Mouse (Mus musculus) midbrain, postnatal 0 days (tissue): Measurements from ENCODE around the gene Sgo2a. TPM values are rescaled to one million over a fixed set of nuclear protein-coding genes. Genes with fewer than 3 reads are reported as not detected.
"Not testable (repeated sequence)": the region's sequence is repeated elsewhere in the genome, so short reads cannot be mapped to it uniquely, and the experiment has no call there.

Source experiments
- ATAC-seq: fragments of 200-750 bp; cut with Nextera tagmentation; 2 replicates; pipeline ENCODE4 v1.8.0; 2017; ENCODE audit warnings: moderate number of reproducible peaks, mild to moderate bottlenecking, moderate TSS enrichment, moderate library complexity; ENCODE audit not compliant: low FRiP score
- DNase-seq: peaks from one replicate; pipeline ENCODE4 v3.0.0-alpha.2; 2015; ENCODE audit warnings: low spot score
- H3K27ac ChIP-seq: fragments of 300-500 bp; sonication (generic); 2 replicates; pipeline ENCODE4 v1.5.1; 2014; ENCODE audit warnings: low read depth, mild to moderate bottlenecking, low read length, mixed read lengths
- H3K27me3 ChIP-seq: fragments of 300-500 bp; sonication (generic); 2 replicates; pipeline ENCODE4 v1.6.1; 2014; ENCODE audit warnings: low read length, control low read depth, mixed read lengths; ENCODE audit not compliant: insufficient read depth
- H3K36me3 ChIP-seq: fragments of 300-500 bp; sonication (generic); 2 replicates; pipeline ENCODE4 v1.6.1; 2014; ENCODE audit warnings: low read length, control low read depth, mixed read lengths; ENCODE audit not compliant: insufficient read depth
- H3K4me1 ChIP-seq: fragments of 300-500 bp; sonication (generic); 2 replicates; pipeline ENCODE4 v1.6.1; 2014; ENCODE audit warnings: mild to moderate bottlenecking, control low read depth, antibody characterized with exemption, low read length, mixed read lengths; ENCODE audit not compliant: insufficient read depth
- H3K4me2 ChIP-seq: fragments of 300-500 bp; sonication (generic); 2 replicates; pipeline ENCODE4 v1.6.1; 2014; ENCODE audit warnings: low read depth, mild to moderate bottlenecking, low read length, mixed read lengths; ENCODE audit not compliant: poor library complexity, severe bottlenecking
- H3K4me3 ChIP-seq: fragments of 300-500 bp; sonication (generic); 2 replicates; pipeline ENCODE4 v1.5.1; 2014; ENCODE audit warnings: low read depth, mild to moderate bottlenecking, low read length, moderate library complexity
- H3K9ac ChIP-seq: fragments of 300-500 bp; sonication (generic); replicated peaks from 2 replicates; pipeline ENCODE4 v1.6.1; 2014; ENCODE audit warnings: mild to moderate bottlenecking, low read length, moderate library complexity, mixed read lengths; ENCODE audit not compliant: poor library complexity, severe bottlenecking
- H3K9me3 ChIP-seq: fragments of 300-500 bp; sonication (generic); 2 replicates; pipeline ENCODE4 v1.6.1; 2016; ENCODE audit warnings: low read length, control low read depth
- CTCF ChIP-seq: IDR thresholded peaks from 2 replicates; pipeline ENCODE4 v1.5.1; 2016; ENCODE audit warnings: antibody characterized with exemption, mild to moderate bottlenecking
- WGBS: fragments of 180-500 bp; shearing (Covaris S2); extraction: QIAGEN DNeasy Blood & Tissue Kit; methylation state at CpG from one replicate; pipeline ENCODE4 v1.1.7; 2014; 5-methylcytosine and 5-hydroxymethylcytosine counted together
- polyA plus RNA-seq: library from polyadenylated mRNA; unstranded; fragments of >200 nt; fragmentation: Nextera tagmentation; extraction: Ambion mirVana; gene quantifications from 2 replicates; pipeline ENCODE4 v1.2.1, GENCODE M21; 2015
- total RNA-seq: library from RNA; depleted of rRNA; stranded (reverse); fragments of >200 nt; gene quantifications from 2 replicates; pipeline ENCODE4 v1.2.3, GENCODE M21; 2014

Gene Sgo2a
- total and polyA plus RNA-seq, 2 experiments from 2014 or later, result 1.4 to 3.1 TPM

- Histone ChIP-seq H3K4me1 (no peaks in the 10 kb centered on the region), H3K9me3 (no peaks in the 10 kb centered on the region), H3K9ac (no peak overlapping the region), H3K4me2 (no peak overlapping the region), H3K36me3 (no peaks in the 10 kb centered on the region), H3K4me3 (no peak overlapping the region), H3K27ac (no peak overlapping the region), H3K27me3 (no peaks in the 10 kb centered on the region)
- DNase-seq (no peak), ATAC-seq (no peak)
- no peak for TF ChIP-seq CTCF
- 83% methylated on average over 7 of the region's 7 CpGs for WGBS
Measured at GRCm38 (mm10) chr1:58027707-58028106, 31.9 kb downstream of the Sgo2a start.

- Histone ChIP-seq H3K4me3 (0 out of 2 replicates have a peak within 1 kb of the TSS, but pooled peaks have one; percentile 10), H3K4me1 (no peaks in the 10 kb centered on the region), H3K9ac (no peak within 1 kb of the TSS), H3K27ac (0 out of 2 replicates have a peak within 1 kb of the TSS, but pooled peaks have one; percentile 18), H3K36me3 (no peaks in the 10 kb centered on the region), H3K4me2 (peak within 1 kb of the TSS; percentile 21; the same call in 1 of the 2 replicates), H3K27me3 (no peaks in the 10 kb centered on the region), H3K9me3 (no peaks in the 10 kb centered on the region)
- TF ChIP-seq CTCF, result no peak
- ATAC-seq, result 0 out of 2 replicates have a peak, but pooled peaks have one; percentile 44
- peak; percentile 76 for DNase-seq
- WGBS, result 22% methylated on average over 12 of the region's 12 CpGs
Measured at GRCm38 (mm10) chr1:58029636-58030117, 33.9 kb downstream of the Sgo2a start, which contains the start of gene Aox1. Aox1 (plus strand) TSS chr1:58029931.

GRCm38 (mm10) chr1:58030156-58030871 lies 34.5 kb downstream of the Sgo2a start:
- H3K27ac ChIP-seq, result 0 out of 2 replicates have a peak overlapping the region, but pooled peaks have one; percentile 18
- no peaks in the 10 kb centered on the region for H3K27me3 ChIP-seq
- 0 out of 2 replicates have a peak overlapping the region, but pooled peaks have one; percentile 10 for H3K4me3 ChIP-seq
- DNase-seq, result peak; percentile 91
- TF ChIP-seq CTCF, result no peak
- no peaks in the 10 kb centered on the region for H3K36me3 ChIP-seq
- H3K9me3 ChIP-seq, result no peaks in the 10 kb centered on the region
- 35% methylated on average over 13 of the region's 13 CpGs for WGBS
- peak; percentile 74 for ATAC-seq
- H3K9ac ChIP-seq, result no peak overlapping the region
- peak overlapping the region; percentile 21; the same call in 1 of the 2 replicates for H3K4me2 ChIP-seq
- no peaks in the 10 kb centered on the region for H3K4me1 ChIP-seq

GRCm38 (mm10) chr1:58031160-58031769 lies 35.5 kb downstream of the Sgo2a start:
- no peak overlapping the region for H3K4me2 ChIP-seq
- peak; percentile 90 for TF ChIP-seq CTCF
- no peaks in the 10 kb centered on the region for H3K4me1 ChIP-seq
- no peaks in the 10 kb centered on the region for H3K36me3 ChIP-seq
- no peak overlapping the region for H3K9ac ChIP-seq
- no peak overlapping the region for H3K27ac ChIP-seq
- DNase-seq, result peak; percentile 76
- H3K27me3 ChIP-seq, result no peaks in the 10 kb centered on the region
- ATAC-seq, result no peak; the same call in 1 of the 2 replicates
- 59% methylated on average over 10 of the region's 10 CpGs for WGBS
- H3K4me3 ChIP-seq, result no peak overlapping the region
- no peaks in the 10 kb centered on the region for H3K9me3 ChIP-seq

- WGBS, result 96% methylated on average over 9 of the region's 9 CpGs
Measured at GRCm38 (mm10) chr1:58037306-58037705, 41.5 kb downstream of the Sgo2a start.

GRCm38 (mm10) chr1:58045076-58045475 lies 49.3 kb downstream of the Sgo2a start:
- H3K27ac ChIP-seq, result no peak overlapping the region
- TF ChIP-seq CTCF, result no peak
- ATAC-seq, result no peak
- no peaks in the 10 kb centered on the region for H3K27me3 ChIP-seq
- H3K9ac ChIP-seq, result no peak overlapping the region
- no peak overlapping the region for H3K4me3 ChIP-seq
- H3K9me3 ChIP-seq, result no peaks in the 10 kb centered on the region
- no peaks in the 10 kb centered on the region for H3K4me1 ChIP-seq
- 71% methylated on average over 3 of the region's 3 CpGs for WGBS
- H3K4me2 ChIP-seq, result no peak overlapping the region
- DNase-seq, result no peak
- H3K36me3 ChIP-seq, result no peaks in the 10 kb centered on the region

More at GRCm38 (mm10) chr1:58037306-58037705, 41.5 kb downstream of the Sgo2a start:
- not testable (repeated sequence) for H3K9ac ChIP-seq, H3K27ac ChIP-seq, DNase-seq, H3K9me3 ChIP-seq, H3K4me2 ChIP-seq, ATAC-seq, H3K4me1 ChIP-seq, H3K36me3 ChIP-seq, H3K27me3 ChIP-seq, H3K4me3 ChIP-seq
